Mouse (Mus musculus): ENCODE results near the gene Cltc.
"Not testable (repeated sequence)": the region's sequence is repeated elsewhere in the genome, so short reads cannot be mapped to it uniquely, and the experiment has no call there.

Gene Cltc

DNA sequence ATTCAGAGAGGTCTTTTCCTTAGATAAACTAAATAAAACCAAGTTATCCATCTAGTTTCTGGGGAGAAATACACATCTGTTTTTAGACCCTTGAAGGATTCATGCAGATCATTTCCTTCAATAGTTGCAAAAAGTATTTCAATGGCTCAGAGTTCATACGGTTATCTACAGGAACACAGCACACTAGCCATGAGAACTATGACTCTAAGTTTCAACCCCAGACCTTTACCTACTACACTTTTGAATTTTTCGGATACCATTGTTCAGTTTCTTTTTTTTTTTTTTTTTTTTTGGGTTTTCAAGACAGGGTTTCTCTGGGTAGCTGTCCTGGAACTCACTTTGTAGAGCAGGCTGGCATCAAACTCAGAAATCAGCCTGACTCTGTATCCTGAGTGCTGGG lies 17.9 kb downstream of the Cltc start:
- no peak for DNase-seq (ENCODE audit: extremely low read depth, low read depth, low spot score)

DNA sequence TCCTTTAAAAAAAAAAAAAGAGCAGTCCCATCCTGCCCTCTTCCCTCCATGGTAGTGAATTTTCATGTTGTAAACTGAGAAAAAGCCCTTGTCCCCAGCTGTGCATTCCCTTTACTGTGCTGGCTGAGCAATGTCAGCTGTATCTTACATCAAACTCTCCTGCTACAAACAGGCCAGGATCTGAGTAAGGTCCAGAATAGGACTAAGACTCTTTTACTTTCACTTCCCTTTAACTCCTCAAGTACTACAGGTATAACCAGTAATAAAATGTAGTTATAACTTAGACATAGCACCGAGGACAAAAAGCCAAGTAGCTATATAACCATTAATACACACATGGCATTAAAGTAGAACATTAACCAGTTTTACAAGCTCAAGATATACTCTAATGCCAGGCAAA lies 18.4 kb downstream of the Cltc start:
- no peak for DNase-seq (ENCODE audit: extremely low read depth, low read depth, low spot score)

DNA sequence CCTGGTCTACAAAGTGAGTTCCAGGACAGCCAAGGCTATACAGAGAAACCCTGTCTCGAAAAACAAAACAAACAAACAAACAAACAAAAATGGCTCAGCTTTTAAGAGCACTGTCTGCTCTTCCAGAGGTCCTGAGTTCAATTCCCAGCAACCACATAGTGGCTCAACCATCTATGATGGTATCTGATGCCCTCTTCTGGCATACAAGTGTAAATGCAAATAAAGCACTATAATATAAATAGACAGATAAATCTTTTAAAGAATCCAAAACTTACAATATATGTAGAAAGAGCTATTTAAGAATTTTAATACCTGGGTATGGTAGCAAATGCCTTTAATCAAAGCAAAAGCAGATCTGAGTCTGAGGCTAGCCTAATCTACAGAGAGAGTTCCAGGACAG lies 19.1 kb downstream of the Cltc start:
- not testable (repeated sequence) for DNase-seq (ENCODE audit: extremely low read depth, low read depth, low spot score)

DNA sequence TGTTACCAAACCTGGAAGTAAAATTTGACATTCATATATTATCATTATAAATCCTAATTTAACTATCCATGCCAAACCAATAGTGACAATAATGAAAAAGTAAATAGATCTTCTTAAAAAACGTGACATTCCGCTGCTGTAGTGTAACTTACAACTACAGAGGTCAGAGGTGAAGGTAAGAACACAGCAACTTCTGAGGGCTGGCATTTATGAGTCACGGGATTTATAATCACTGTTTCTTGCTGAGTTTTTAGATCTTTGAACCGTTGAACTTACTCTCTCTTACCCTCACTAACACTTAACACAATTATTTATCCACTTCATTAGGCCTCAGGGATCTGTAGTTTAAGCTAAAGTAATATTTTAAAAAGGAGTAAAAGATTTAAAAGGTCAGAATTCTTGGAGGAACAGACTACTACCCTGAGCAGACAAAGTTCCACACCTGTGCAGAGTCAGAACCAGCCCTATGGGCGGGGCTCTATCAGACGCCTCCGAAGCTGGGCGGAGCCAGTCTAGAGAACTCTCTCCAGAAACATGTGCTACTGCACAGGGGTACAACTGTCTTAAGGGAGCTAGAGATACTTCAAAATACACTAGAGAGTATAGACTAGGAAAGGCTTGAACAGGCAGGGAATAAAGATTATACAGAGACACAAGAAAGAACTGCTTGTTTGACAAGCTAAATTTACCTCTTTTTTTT lies 19.9 kb downstream of the Cltc start:
- no peak for DNase-seq (ENCODE audit: extremely low read depth, low read depth, low spot score)

DNA sequence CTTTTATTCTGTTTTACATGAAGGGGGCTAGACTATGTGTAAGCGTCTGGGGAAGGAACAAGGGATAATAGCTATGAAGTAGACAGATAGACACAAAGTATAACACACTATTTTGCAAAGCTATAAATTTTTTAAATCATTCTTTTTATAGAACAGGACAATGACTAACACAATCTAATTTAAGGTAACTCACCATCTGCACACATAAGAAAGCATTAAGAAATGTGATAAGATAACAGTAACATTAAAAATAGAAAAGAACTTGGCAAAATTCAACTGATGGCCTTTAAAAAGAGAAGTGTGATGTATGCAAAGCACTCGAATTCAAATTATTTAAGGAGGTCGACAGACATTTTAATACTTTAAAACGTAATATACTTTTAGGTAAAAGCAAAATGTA lies 22.4 kb downstream of the Cltc start:
- DNase-seq (ENCODE audit: extremely low read depth, low read depth, low spot score): no peak

DNA sequence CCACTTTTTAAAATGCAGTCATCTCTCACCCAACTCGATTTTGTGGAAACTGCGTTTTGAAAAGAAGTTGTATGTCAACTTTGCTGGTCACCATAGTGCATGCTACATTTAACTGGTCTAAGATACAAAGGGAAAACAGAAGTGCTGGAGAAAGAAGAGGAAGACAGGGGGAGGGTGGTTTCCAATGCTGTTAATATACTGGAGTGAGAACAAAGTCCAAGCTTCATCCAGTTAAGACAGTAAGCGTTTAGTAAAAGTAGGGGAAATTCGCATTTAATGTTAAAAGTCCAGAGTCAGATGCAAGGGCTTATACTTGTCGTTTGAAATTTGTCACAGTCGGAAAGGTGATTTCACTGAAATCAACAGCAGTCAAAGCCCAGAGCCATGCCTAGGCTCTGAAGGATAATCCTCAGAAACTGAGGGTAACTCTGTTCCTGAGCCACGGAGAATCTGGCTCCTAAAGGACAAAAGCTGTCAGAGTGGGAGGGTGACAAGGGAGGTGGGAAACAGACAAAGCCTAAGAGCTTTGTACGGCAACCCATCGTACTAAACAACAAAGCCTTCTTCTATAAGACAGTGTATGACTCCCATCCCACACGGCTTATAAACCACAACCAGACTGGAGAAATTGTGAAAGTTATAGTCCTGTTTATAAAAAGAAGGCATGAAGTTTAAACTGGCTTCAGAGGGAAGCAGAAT lies 23.0 kb downstream of the Cltc start:
- DNase-seq (ENCODE audit: extremely low read depth, low read depth, low spot score): no peak

DNA sequence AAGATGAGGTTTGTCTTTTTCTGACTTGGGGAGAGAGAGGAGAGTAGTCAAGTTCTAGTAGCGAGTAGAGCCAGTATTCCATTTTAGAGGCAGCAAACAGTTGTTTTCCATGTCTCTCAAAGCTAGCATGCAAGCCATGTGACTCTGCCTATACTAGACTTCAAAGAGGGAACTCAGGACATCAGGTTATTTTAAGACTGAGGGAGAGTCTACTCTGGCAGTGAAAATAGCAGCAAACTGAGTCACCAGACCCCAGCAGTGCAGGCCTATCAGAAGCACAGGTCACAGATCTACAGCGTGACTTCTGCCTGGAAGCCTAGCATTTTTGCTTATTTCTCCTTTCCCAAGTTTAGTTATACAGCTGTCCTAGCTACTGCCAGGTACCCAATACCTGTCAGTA lies 25.9 kb downstream of the Cltc start:
- DNase-seq (ENCODE audit: extremely low read depth, low read depth, low spot score): no peak

DNA sequence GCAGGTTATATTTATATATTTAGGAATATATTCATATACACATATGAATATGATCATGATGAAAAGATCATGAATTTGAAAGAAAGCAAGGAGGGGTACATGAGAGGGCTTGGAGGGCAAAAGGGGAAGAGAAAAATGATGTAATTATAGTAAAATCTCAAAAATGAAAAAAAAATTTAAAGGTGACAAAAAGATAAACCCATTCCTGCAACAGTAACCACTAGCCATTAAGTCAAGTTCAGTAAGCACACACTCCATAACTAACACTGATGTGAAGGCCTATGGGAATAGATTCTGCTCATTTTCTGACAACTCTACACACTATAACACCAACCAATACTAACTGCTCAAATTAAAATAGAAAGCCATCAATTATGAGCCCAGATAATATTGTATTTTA lies 31.8 kb downstream of the Cltc start:
- no peak for DNase-seq (ENCODE audit: extremely low read depth, low read depth, low spot score)

DNA sequence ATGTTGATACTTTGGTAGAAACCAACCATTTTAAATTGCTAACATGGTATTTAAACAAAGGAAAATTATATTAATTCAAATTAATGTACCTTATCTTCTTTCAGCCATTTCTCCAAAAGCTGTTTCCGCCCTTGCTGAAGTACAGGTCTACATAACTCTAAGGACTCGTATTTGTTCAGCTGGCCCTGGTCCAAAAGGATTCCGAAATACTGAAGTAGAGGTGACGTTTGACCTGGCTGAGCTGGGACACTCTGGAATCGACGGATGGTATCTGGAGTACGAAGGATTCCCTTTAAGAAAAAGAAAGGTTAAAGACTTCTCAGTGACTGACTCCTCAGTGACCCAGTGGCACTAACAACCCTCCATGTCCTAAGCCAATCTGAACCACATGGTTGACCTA lies 32.4 kb downstream of the Cltc start:
- DNase-seq (ENCODE audit: extremely low read depth, low read depth, low spot score): no peak

DNA sequence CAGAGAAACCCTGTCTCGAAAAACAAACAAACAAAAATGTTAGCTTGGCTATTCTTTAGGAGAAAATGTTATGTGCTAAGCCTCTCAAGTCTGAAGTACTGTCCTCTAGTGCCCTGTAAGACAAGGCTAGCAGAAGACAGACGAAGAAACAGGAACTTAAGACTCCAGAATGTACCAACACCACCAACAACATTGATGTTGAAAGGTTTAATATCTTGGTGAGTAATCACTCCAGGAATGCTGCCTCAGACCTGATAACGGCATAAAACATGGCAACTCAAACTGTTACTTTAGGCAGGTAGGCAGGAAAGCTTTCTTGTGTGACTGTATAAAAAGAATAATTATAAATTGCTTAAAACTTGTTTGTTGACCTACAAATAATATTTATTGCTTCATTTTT lies 33.4 kb downstream of the Cltc start:
- no peak for DNase-seq (ENCODE audit: extremely low read depth, low read depth, low spot score)

DNA sequence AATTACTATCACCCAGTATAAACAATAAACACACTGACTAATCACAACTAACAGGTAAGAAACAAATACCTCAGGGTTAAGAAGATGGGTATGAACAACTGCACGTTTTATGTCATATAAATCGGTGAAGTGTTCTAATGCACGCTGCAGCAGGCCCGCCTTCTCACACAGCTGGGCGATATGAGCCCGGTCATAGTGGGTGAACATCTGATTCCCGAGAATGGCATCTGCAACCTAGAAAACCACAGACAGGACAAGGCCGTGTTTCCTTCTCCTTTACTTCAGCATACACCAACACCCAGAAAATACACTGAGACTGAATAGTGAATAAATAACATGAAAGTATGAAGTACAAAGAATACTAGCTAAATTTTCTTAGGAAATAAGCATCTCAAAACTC lies 38.0 kb downstream of the Cltc start:
- no peak for DNase-seq (ENCODE audit: extremely low read depth, low read depth, low spot score)

DNA sequence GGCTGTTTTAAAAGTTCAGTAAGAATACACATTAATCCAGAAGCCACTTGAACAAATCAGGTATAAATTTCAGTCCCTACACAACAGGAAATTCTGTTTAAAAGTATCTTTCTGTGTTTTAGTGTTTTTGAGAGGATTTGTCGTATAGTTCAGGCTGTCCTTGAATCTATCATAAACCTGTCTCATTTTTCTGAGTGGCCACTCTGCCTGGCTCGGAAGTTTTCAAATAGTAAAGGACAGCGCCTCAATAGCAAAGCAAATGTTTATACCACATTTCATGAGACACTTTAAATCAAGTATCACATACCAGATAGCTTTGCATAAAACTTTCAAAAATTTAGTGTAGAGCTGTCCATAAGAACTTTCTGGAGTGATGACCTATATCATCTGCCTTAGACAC lies 39.0 kb downstream of the Cltc start:
- DNase-seq (ENCODE audit: extremely low read depth, low read depth, low spot score): no peak

DNA sequence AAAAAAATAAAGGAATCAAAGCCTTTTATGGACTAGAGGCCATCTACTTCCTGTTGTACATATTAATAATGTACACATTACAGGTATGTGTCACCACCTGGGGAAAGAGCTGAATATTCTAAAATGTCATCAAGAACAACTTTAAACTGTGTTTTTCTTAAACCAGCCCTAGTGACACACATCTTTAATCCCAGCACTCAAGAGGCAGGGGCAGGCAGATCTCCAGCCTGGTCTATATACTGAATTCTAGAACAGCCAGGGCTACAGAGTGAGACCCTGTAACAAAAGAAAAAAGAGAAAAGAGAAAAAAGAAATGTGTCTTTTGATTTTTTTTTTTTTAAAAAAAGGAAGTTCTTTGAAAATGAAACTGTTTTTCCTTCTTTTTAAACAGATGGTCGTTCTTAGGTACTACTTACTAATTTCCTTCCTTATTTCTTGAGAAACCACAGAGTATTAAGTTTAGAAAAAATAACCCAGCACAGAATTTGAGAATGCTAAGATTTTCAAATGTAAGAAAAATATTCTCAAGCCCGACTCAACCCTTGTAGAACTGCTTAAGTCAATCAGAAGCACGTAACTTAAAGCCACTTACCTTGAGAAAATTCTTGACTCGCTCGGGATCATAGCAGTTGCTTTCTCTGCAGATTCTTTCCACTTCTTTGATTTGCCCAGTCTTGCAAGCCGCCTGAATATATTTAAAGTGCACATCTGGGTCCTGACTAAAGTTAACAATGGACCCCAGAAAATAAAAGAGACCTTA lies 39.9 kb downstream of the Cltc start:
- DNase-seq (ENCODE audit: extremely low read depth, low read depth, low spot score): no peak

DNA sequence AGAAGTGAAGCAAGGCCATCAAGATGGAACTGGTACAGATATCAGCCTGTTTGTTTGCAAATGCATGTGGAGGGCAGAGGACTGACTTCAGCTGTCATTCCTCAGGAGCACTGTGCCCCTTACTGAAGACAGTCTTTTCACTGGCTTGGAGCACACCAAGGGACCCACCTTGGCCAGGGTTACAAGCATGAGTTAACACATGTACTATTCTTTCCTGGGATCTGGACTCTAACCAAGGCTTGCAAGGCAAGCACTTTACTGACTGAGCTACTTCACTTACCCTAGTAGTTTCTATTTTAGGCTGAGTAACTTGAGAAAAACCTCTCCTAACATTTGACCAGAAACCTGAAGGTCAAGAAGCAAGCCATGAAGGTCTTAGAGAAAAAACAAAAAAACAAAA lies 42.8 kb downstream of the Cltc start:
- DNase-seq (ENCODE audit: extremely low read depth, low read depth, low spot score): no peak

DNA sequence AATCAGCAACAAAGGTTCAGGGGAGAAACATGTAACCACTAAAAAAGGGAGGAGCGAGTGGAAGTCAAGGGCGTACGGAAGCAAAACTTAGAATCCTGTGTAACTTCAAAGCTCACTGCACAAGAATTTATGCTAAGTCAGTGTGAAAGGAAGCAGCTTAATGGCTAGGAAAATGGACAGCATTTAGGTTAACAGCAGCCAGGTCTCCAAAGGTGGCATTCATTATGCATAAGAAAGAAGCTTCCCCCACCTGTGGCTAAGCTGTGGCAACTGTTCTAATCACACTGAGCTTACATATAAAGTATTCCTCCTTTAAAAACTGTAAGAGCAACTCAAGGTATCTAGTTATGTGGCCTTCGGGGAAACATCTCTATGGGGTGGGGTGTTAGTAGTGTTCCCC lies 56.2 kb downstream of the Cltc start:
- DNase-seq (ENCODE audit: extremely low read depth, low read depth, low spot score): no peak

DNA sequence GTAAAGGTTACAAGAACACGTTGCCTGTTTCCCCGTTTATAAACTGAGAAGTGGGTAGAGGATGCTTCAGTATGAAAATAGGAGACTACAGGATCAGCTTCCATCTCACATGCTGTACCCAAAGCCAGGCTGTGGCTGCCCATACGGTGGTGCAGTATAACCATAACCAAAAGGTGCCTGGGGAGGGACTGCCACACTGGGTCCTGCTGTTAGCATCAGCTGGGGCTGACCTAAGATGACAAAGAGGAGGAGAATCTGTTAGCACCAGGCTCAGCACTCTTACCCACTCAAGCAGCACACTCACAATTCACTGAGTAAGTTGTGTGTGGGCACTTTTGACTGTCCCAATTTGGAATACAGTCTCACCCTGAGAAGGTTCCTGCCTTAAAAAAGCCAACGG lies 61.9 kb downstream of the Cltc start:
- DNase-seq (ENCODE audit: extremely low read depth, low read depth, low spot score): no peak

DNA sequence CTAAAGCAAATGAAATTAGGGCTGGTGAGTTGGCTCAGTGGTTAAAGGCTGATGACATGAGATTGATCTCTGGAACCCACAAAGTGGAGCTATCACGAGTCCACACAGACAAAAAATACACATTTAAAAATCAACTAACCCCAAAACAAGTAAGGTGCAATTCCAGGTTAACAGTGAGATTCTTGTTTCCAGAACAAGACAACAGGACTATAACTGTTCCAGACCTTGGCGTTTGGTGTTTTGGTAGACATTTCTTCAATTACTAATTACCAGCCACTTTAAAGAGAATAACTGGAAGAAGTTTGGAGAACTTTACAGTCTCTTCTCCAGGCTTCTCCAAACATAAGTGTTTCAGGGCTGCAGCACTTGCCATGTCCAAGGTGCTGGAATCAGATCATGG lies 64.8 kb downstream of the Cltc start:
- DNase-seq (ENCODE audit: extremely low read depth, low read depth, low spot score): no peak

DNA sequence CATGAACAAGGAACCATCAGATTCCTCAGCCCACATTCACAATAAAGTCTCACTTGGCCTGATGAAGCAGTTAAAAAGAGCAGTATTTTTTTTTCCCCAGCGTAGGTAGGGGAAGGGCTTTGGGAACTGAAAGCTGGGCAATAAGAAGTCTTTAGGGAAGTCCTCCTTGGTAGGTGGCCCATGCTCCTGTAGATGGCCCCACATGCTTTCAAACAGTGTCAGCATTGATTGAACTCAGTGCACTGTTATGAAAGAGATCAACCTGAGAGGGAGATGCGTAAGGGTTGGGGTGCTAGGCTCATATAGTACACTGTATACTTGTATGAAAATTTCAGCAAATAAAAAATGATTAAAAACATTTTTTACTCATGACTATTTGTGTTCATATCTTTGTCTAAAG lies 65.4 kb downstream of the Cltc start:
- DNase-seq (ENCODE audit: extremely low read depth, low read depth, low spot score): no peak

DNA sequence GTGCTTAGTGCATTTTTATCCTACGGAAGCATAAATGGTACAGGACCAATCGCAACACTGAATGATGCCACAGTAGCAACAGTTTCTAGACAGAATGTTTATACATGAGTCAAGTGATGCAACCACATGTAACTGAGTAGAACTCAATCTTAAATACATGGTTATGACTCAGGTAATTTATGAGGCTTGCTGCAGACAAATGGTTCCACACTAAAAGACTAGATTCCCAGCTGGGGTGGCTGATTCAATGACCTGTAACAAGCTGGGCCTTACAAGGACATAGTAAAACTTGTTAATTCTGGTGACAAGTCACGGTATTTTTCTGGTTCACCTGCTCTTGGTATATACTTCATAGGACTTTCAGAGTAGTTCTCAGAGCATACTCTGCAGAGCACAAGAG lies 65.9 kb downstream of the Cltc start:
- DNase-seq (ENCODE audit: extremely low read depth, low read depth, low spot score): no peak

DNA sequence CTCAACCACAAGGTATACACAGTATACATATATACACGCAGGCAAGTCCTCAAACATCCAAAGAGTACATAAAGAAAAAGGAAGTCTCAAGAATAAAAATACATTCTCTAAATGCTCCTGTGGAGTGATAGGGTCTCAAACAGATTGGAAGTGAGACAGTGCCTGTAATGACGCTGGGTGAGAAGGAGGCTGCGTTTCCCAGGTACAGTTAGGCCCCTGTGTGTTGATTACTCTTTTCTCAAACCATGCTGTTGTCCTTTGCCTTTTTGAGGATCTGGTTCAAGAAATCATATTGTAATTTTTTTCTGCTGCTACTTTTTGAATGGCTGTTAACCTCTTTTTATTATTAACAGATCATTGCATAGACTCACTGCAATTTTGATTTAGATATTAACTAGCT lies 67.0 kb downstream of the Cltc start:
- no peak for DNase-seq (ENCODE audit: extremely low read depth, low read depth, low spot score)

DNA sequence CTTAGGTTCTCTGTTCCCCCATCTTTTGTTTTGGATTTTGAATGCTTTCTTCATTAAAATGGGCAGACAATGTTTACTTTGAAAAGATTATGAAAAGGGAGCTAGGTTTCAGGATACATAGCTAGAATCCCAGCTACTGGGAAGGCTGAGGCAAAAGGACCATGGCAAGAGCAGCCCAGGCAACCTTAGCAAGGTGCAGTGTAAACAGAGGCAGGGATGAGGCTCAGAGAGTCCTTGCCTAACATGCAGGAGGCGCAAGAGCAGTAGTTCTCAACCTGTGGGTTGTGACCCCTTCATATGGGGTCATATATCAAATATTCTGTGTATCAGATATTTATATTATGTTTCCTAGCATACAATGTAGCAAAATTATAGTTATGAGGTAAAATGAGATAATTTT lies 72.0 kb downstream of the Cltc start:
- DNase-seq (ENCODE audit: extremely low read depth, low read depth, low spot score): no peak
